Mouse (Mus musculus): ENCODE results near the gene Tnfrsf13b. TPM values are rescaled to one million over a fixed set of nuclear protein-coding genes. Genes with fewer than 3 reads are reported as not detected.

The Tnfrsf13b gene
- total and polyA plus RNA-seq, 3 experiments, result 260 to 356 (median 338) TPM

DNA sequence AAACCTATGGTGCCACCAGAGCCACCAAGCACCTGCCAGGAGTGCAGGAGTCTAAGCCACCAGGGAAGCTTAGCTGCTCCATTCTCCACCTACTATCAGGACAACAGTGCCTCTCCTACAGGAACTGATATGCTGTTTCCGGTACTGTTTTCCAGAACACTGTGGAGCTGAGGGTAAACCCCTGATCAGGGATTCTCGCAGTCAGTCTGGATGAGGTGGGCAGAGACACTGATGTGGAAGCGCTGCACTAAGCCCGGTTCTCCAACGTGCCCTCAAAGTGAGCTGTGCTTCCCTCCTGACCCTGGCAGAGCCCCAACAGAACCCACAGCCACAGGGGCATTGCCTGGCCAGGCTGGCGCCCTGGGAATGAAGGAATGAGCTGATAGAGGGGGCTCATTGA, 37.8 kb downstream of the Tnfrsf13b start:
- in situ Hi-C loops (cut with MboI; ENCODE audit: low pct_ligation_motif_present, low pct_unique_long_range_greater_than_20kb, low sequenced_read_pairs) (no loop called here), dilution Hi-C loops (cut with MboI; ENCODE audit: extremely low pct_ligation_motif_present, extremely low pct_unique_long_range_greater_than_20kb, low sequenced_read_pairs) (no loop called here)
- DNase-seq (ENCODE audit: extremely low read depth), result no peak
- peak overlapping the region in 1 of 3 experiments; percentile 10 for H3K4me3 ChIP-seq (replicated peaks in 1 of 3; ENCODE audit: low read depth in 2 of 3, low read length in 2 of 3, poor library complexity in 1 of 3)
- no peak for TF ChIP-seq TCF12 (IDR thresholded peaks at IDR 0.05; ENCODE audit: low read depth, low read length)
- TF ChIP-seq RAD21 (IDR thresholded peaks at IDR 0.05; ENCODE audit: low read depth, low read length), result no peak
- no peaks in the 10 kb centered on the region for H3K9me3 ChIP-seq (replicated peaks; ENCODE audit: low read length)
- no peaks in the 10 kb centered on the region for H3K27me3 ChIP-seq (replicated peaks)
- peaks cover 81 to 96% of the 10 kb centered on the region in 2 experiments for H3K36me3 ChIP-seq (replicated peaks in 1 of 2; ENCODE audit: control insufficient read depth in 1 of 2, insufficient read depth in 1 of 2, low read length in 1 of 2)
- H3K27ac ChIP-seq (ENCODE audit: insufficient read depth, low read depth), result peak overlapping the region; percentile 63; the same call in 1 of the 2 replicates
- no peak overlapping the region for H3K9ac ChIP-seq (ENCODE audit: insufficient read depth, low read depth)
- H3K4me1 ChIP-seq (ENCODE audit: control insufficient read depth in 1 of 2, insufficient read depth in 2 of 2), result peaks cover 12 to 21% of the 10 kb centered on the region in 2 experiments
- peaks cover 14% of the 10 kb centered on the region for H3K79me2 ChIP-seq (replicated peaks; ENCODE audit: control insufficient read depth, extremely low read depth, insufficient read depth, poor library complexity, severe bottlenecking)
- H3K4me2 ChIP-seq (ENCODE audit: insufficient read depth, low read depth, poor library complexity, severe bottlenecking), result 0 out of 2 replicates have a peak overlapping the region, but pooled peaks have one; percentile 8

DNA sequence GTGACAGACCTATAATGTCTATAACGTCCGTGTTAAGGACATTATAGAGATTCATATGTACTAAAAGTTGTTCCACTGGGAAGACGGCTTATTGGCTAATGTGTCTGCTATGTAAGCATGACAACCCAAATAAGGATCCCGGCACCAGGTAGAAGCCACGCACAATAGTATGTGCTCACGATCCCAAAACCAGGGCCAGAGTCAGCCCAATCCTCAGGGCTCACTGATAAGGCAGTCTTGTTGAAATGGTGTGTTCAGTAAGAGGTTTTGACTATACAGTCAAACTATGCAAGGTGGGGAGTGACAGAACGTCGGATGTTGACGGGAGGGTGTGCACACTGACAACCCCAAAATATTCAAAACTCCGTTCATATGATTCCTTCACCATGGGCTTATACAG, 38.3 kb downstream of the Tnfrsf13b start:
- Histone ChIP-seq H3K36me3 (replicated peaks in 1 of 2; ENCODE audit: control insufficient read depth in 1 of 2, insufficient read depth in 1 of 2, low read length in 1 of 2) (peaks cover 75 to 94% of the 10 kb centered on the region in 2 experiments), H3K27me3 (replicated peaks) (no peaks in the 10 kb centered on the region), H3K4me2 (ENCODE audit: insufficient read depth, low read depth, poor library complexity, severe bottlenecking) (no peak overlapping the region), H3K9ac (ENCODE audit: insufficient read depth, low read depth) (no peak overlapping the region), H3K9me3 (replicated peaks; ENCODE audit: low read length) (no peaks in the 10 kb centered on the region), H3K27ac (ENCODE audit: insufficient read depth, low read depth) (no peak overlapping the region), H3K4me1 (ENCODE audit: control insufficient read depth in 1 of 2, insufficient read depth in 2 of 2) (peaks cover 12 to 24% of the 10 kb centered on the region in 2 experiments), H3K4me3 (replicated peaks in 1 of 3; ENCODE audit: low read depth in 2 of 3, low read length in 2 of 3, poor library complexity in 1 of 3) (no peak overlapping the region), H3K79me2 (replicated peaks; ENCODE audit: control insufficient read depth, extremely low read depth, insufficient read depth, poor library complexity, severe bottlenecking) (peaks cover 19% of the 10 kb centered on the region)
- dilution Hi-C loops (cut with MboI; ENCODE audit: extremely low pct_ligation_motif_present, extremely low pct_unique_long_range_greater_than_20kb, low sequenced_read_pairs), result no loop called here
- TF ChIP-seq CHD2 (IDR thresholded peaks at IDR 0.05; ENCODE audit: low read length) (no peak), ZMIZ1 (IDR thresholded peaks at IDR 0.05; ENCODE audit: low read depth, low read length) (no peak), ZNF384 (IDR thresholded peaks at IDR 0.05; ENCODE audit: low read depth, low read length) (no peak), MXI1 (IDR thresholded peaks at IDR 0.05; ENCODE audit: low read depth, low read length) (no peak), EP300 (IDR thresholded peaks at IDR 0.05; ENCODE audit: low read length) (no peak), GABPA (IDR thresholded peaks at IDR 0.05; ENCODE audit: insufficient replicate concordance, low read depth, low read length) (no peak), ZKSCAN1 (IDR thresholded peaks at IDR 0.05; ENCODE audit: borderline replicate concordance, low read depth, low read length) (no peak), CHD1 (IDR thresholded peaks at IDR 0.05; ENCODE audit: low read depth, low read length) (no peak), MEF2A (IDR thresholded peaks at IDR 0.05; ENCODE audit: borderline replicate concordance, low read depth, low read length) (no peak), NRF1 (IDR thresholded peaks at IDR 0.05; ENCODE audit: low read depth, low read length) (no peak), KAT2A (IDR thresholded peaks at IDR 0.05; ENCODE audit: insufficient replicate concordance, low read length) (no peak), TBP (conservative IDR thresholded peaks at IDR 0.05; ENCODE audit: low read depth, low read length) (no peak), UBTF (IDR thresholded peaks at IDR 0.05; ENCODE audit: low read depth, low read length) (no peak), IRF4 (IDR thresholded peaks at IDR 0.05; ENCODE audit: low read depth, low read length) (no peak), POLR2AphosphoS2 (IDR thresholded peaks at IDR 0.05; ENCODE audit: low read depth, low read length) (no peak), ETS1 (conservative IDR thresholded peaks at IDR 0.05; ENCODE audit: low read depth, low read length) (no peak), MAX (IDR thresholded peaks at IDR 0.05; ENCODE audit: low read length) (no peak), NELFE (IDR thresholded peaks at IDR 0.05; ENCODE audit: low read depth, low read length) (no peak), PAX5 (IDR thresholded peaks at IDR 0.05; ENCODE audit: low read length) (no peak), JUND (conservative IDR thresholded peaks at IDR 0.05; ENCODE audit: low read depth, low read length) (no peak)
- in situ Hi-C loops (cut with MboI; ENCODE audit: low pct_ligation_motif_present, low pct_unique_long_range_greater_than_20kb, low sequenced_read_pairs), result no loop called here
- DNase-seq (ENCODE audit: extremely low read depth), result no peak
